Mouse (Mus musculus) adrenal gland, postnatal 14 days (tissue): Measurements from ENCODE around the gene Psmb7. TPM values are rescaled to one million over a fixed set of nuclear protein-coding genes. Genes with fewer than 3 reads are reported as not detected.

Experiments used
- DNase-seq: peaks from one replicate; pipeline ENCODE4 v3.0.0; 2021; ENCODE audit warnings: mixed read lengths
- microRNA-seq, 2 experiments: library from miRNA; unstranded; fragments of <30 nt; microRNA quantifications; one replicate each; pipeline ENCODE4 v1.2.0; 2021
- total RNA-seq: library from RNA; stranded (reverse); gene quantifications from 2 replicates; pipeline ENCODE4 v1.2.3, GENCODE M21; 2021

Gene Psmb7
- total RNA-seq, 1 experiment from 2014 or later, result 261 TPM

GRCm38 (mm10) chr2:38544982-38545381 lies 98.9 kb downstream of the Psmb7 start:
- no peak for DNase-seq

DNA sequence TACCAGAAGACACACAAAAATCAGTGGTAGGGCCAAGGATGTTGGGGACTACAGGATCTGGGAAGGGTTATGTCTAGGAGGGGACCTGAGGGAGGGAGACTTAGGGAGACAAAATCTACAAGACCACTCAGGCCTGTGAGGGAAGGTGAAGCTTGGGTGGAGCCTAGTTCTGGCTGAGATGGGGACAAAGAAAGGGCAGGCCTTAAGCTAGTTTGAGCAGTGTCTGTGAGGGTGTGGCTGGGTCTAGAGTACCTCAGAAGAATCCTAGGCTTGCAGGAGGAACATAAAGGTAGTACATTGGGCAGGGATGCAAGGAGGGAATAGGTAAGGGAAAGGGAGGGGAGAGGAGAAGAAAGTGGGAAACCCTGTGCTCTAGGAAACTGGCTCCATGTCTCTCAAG lies 99.5 kb downstream of the Psmb7 start:
- no peak for DNase-seq

DNA sequence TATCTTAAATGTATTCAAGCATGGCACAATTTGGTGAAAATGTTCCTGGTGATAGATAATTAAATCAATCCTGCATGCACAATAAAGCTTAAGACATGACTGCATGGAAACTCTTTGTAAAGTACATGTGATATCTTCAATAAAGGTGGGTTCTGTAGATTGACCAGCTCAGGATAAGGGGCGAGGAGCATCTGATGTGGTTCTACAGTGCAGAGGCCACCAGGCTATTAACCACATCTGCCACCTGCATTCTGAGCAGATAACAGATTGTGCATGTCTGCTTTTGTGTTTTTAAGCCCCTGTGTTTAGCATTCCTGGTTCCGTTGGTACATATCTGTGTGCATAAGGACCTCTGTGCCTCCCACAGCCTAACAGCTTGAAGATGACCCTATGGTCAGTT lies 100.7 kb downstream of the Psmb7 start:
- no peak for DNase-seq

DNA sequence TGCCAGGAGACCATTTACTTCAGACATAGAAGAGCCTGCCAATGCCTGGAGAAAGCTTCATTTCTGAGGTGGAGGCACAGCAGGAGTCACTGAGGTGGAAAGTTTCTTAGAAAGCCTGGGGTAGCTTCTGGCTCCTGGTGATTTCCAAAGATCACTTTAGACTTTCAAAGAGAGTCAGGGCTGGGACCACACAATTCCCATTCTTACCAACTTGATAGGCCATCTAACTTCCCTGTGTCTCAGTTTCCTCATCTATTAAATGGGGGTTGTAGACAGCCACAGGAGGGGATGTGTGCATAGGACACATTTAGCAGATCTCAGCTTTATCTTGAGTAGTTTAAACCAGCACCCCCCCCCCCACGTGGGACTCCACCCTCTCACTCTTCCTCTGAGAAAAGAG lies 101.5 kb downstream of the Psmb7 start:
- no peak for DNase-seq

- DNase-seq, result no peak
These were observed 102.3 kb downstream of the Psmb7 start for GRCm38 (mm10) chr2:38541570-38541969.

DNA sequence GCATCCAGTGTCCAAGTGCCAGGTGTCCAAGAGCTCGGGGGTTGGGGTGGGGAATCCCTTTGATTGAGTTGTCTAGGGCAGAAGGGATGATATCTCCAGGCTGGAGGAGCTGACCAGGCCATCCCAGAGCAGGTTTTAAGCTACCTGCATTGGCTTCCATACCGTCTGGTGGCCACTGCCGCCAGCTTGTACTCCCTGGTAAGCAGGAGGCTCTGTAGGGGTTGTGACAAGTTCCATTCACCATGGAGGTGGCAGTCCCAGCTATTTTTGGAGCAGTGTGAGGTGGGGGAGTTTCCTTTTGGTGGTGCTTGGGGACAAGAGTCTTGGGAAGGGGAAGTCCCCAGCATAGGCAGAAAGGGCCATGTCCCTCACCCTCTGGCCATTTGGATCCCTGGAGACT lies 102.8 kb downstream of the Psmb7 start:
- DNase-seq, result no peak

DNA sequence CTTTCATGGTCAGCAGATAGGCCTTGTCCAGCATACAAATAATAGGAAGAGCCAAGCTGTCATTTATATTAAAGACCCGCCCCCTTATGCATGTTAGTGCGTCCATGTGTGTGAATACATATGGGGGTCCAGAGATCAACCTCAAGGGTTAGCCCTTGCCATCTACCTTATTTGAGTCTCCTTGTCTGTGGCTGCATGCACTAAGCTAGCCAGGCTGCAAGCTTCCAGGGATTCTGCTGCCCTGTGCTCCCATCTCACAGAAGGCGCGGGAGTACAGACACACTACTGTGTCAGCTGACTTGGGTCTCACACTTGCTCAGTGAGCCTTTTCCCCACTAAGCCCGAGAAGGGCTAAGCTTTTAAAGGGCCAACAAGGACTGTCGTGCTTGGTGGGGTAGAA lies 103.2 kb downstream of the Psmb7 start:
- no peak for DNase-seq

GRCm38 (mm10) chr2:38539677-38540076 lies 104.2 kb downstream of the Psmb7 start:
- no peak for DNase-seq

Small RNAs within 50 kb of the gene (microRNA-seq; reads per million reads assigned to microRNA genes)
- 0 reads per million in 2 experiments for gene Gm27634

Other genes starting within 250 kb of the Psmb7 start
- 13.6 and 14.9 TPM in 2 replicates for gene Nek6, start 132.4 kb downstream of the Psmb7 start, total RNA-seq
- gene Nr5a1, start 70.5 kb upstream of the Psmb7 start, total RNA-seq, result 372 and 416 TPM in 2 replicates